Mouse (Mus musculus) hindbrain, embryonic 11.5 days (tissue): ENCODE measurements around the gene Fam214a. TPM values are rescaled to one million over a fixed set of nuclear protein-coding genes. Genes with fewer than 3 reads are reported as not detected.
"Not testable (repeated sequence)": the region's sequence is repeated elsewhere in the genome, so short reads cannot be mapped to it uniquely, and the experiment has no call there.

Experiments used
- ATAC-seq: fragments of 200-750 bp; cut with Nextera tagmentation; 2 replicates; pipeline ENCODE4 v1.8.0; 2017; ENCODE audit warnings: mild to moderate bottlenecking, moderate TSS enrichment, moderate library complexity; ENCODE audit not compliant: low FRiP score
- DNase-seq: peaks from one replicate; pipeline ENCODE4 v3.0.0-alpha.2; 2015; ENCODE audit warnings: low spot score
- H3K27ac ChIP-seq: fragments of 300-500 bp; sonication (generic); 2 replicates; pipeline ENCODE4 v1.5.1; 2014; ENCODE audit warnings: mild to moderate bottlenecking, low read depth, low read length
- H3K27me3 ChIP-seq: fragments of 300-500 bp; sonication (generic); 2 replicates; pipeline ENCODE4 v1.6.1; 2014; ENCODE audit warnings: mild to moderate bottlenecking, low read length, moderate library complexity, mixed read lengths; ENCODE audit not compliant: control insufficient read depth, insufficient read depth
- H3K36me3 ChIP-seq: fragments of 300-500 bp; sonication (generic); 2 replicates; pipeline ENCODE4 v1.6.1; 2014; ENCODE audit warnings: mild to moderate bottlenecking, low read length, moderate library complexity, mixed read lengths; ENCODE audit not compliant: control insufficient read depth, insufficient read depth
- H3K4me1 ChIP-seq: fragments of 300-500 bp; sonication (generic); replicated peaks from 2 replicates; pipeline ENCODE4 v1.6.1; 2014; ENCODE audit warnings: low read length, mixed read lengths; ENCODE audit not compliant: control insufficient read depth, insufficient read depth
- H3K4me2 ChIP-seq: fragments of 300-500 bp; sonication (generic); replicated peaks from 2 replicates; pipeline ENCODE4 v1.6.1; 2014; ENCODE audit warnings: mild to moderate bottlenecking, low read depth, low read length
- H3K4me3 ChIP-seq: fragments of 300-500 bp; sonication (generic); 2 replicates; pipeline ENCODE4 v1.5.1; 2014; ENCODE audit warnings: low read depth, low read length
- H3K9ac ChIP-seq: fragments of 300-500 bp; sonication (generic); 2 replicates; pipeline ENCODE4 v1.6.1; 2014; ENCODE audit warnings: low read depth, low read length
- H3K9me3 ChIP-seq: fragments of 300-500 bp; sonication (generic); 2 replicates; pipeline ENCODE4 v1.6.1; 2016; ENCODE audit warnings: low read length; ENCODE audit not compliant: control insufficient read depth
- WGBS: fragments of 180-500 bp; shearing (Covaris S2); extraction: QIAGEN DNeasy Blood & Tissue Kit; methylation state at CpG from one replicate; pipeline ENCODE4 v1.1.7; 2014; 5-methylcytosine and 5-hydroxymethylcytosine counted together
- polyA plus RNA-seq: library from polyadenylated mRNA; unstranded; fragments of >200 nt; fragmentation: Nextera tagmentation; extraction: Ambion mirVana; gene quantifications from 2 replicates; pipeline ENCODE4 v1.2.1, GENCODE M21; 2014

Fam214a gene
- polyA plus RNA-seq, 1 experiment from 2014 or later, result 17.9 TPM

- H3K36me3 ChIP-seq, result no peaks in the 10 kb centered on the region
- H3K9me3 ChIP-seq, result no peaks in the 10 kb centered on the region
- H3K4me3 ChIP-seq, result no peak overlapping the region
- 70% methylated on average over 1 of the region's 1 CpGs for WGBS
- peaks cover 5% of the 10 kb centered on the region for H3K4me1 ChIP-seq
- ATAC-seq, result no peak
- no peak overlapping the region for H3K9ac ChIP-seq
- no peak overlapping the region for H3K4me2 ChIP-seq
- no peaks in the 10 kb centered on the region for H3K27me3 ChIP-seq
- DNase-seq, result no peak
- H3K27ac ChIP-seq, result no peak overlapping the region
These were observed 27.2 kb downstream of the Fam214a start for GRCm38 (mm10) chr9:74979866-74980265.

- H3K4me2 ChIP-seq, result no peak overlapping the region
- no peaks in the 10 kb centered on the region for H3K36me3 ChIP-seq
- 75% methylated on average over 3 of the region's 3 CpGs for WGBS
- H3K9ac ChIP-seq, result no peak overlapping the region
- DNase-seq (no peak), ATAC-seq (no peak)
- H3K9me3 ChIP-seq, result no peaks in the 10 kb centered on the region
- H3K4me1 ChIP-seq, result no peaks in the 10 kb centered on the region
- H3K4me3 ChIP-seq, result no peak overlapping the region
- H3K27ac ChIP-seq, result no peak overlapping the region
- H3K27me3 ChIP-seq, result no peaks in the 10 kb centered on the region
These were observed 29.0 kb downstream of the Fam214a start for GRCm38 (mm10) chr9:74981663-74982111.

GRCm38 (mm10) chr9:74982193-74982592 lies 29.5 kb downstream of the Fam214a start:
- Histone ChIP-seq H3K9me3 (no peaks in the 10 kb centered on the region), H3K4me3 (no peak overlapping the region), H3K4me1 (no peaks in the 10 kb centered on the region), H3K36me3 (no peaks in the 10 kb centered on the region), H3K9ac (no peak overlapping the region), H3K27me3 (no peaks in the 10 kb centered on the region), H3K27ac (no peak overlapping the region), H3K4me2 (no peak overlapping the region)
- 79% methylated on average over 8 of the region's 8 CpGs for WGBS
- DNase-seq, result no peak
- ATAC-seq, result no peak

- not testable (repeated sequence) for DNase-seq, H3K9me3 ChIP-seq, H3K4me3 ChIP-seq, H3K4me2 ChIP-seq, H3K36me3 ChIP-seq, H3K27me3 ChIP-seq, H3K9ac ChIP-seq, ATAC-seq, H3K27ac ChIP-seq, H3K4me1 ChIP-seq
- 81% methylated on average over 1 of the region's 1 CpGs for WGBS
These were observed 30.0 kb downstream of the Fam214a start for GRCm38 (mm10) chr9:74982722-74983121.

- no peak overlapping the region for H3K9ac ChIP-seq
- no peak for ATAC-seq
- H3K27ac ChIP-seq, result no peak overlapping the region
- no peaks in the 10 kb centered on the region for H3K36me3 ChIP-seq
- H3K4me1 ChIP-seq, result no peaks in the 10 kb centered on the region
- no peaks in the 10 kb centered on the region for H3K27me3 ChIP-seq
- no peak overlapping the region for H3K4me3 ChIP-seq
- 85% methylated on average over 14 of the region's 14 CpGs for WGBS
- H3K4me2 ChIP-seq, result no peak overlapping the region
- DNase-seq, result no peak
- H3K9me3 ChIP-seq, result no peaks in the 10 kb centered on the region
These were observed 32.6 kb downstream of the Fam214a start for GRCm38 (mm10) chr9:74985173-74985715.

- DNase-seq (no peak), ATAC-seq (no peak)
- Histone ChIP-seq H3K27ac (no peak overlapping the region), H3K4me2 (no peak overlapping the region), H3K4me1 (no peaks in the 10 kb centered on the region), H3K9me3 (no peaks in the 10 kb centered on the region), H3K9ac (no peak overlapping the region), H3K4me3 (no peak overlapping the region), H3K27me3 (no peaks in the 10 kb centered on the region), H3K36me3 (no peaks in the 10 kb centered on the region)
- WGBS, result 71% methylated on average over 2 of the region's 2 CpGs
These were observed 33.1 kb downstream of the Fam214a start for GRCm38 (mm10) chr9:74985770-74986169.

GRCm38 (mm10) chr9:74988893-74989460 lies 36.3 kb downstream of the Fam214a start:
- H3K4me3 ChIP-seq, result no peak overlapping the region
- DNase-seq (no peak), ATAC-seq (no peak)
- no peak overlapping the region for H3K9ac ChIP-seq
- 83% methylated on average over 7 of the region's 7 CpGs for whole genome bisulfite sequencing
- H3K9me3 ChIP-seq, result no peaks in the 10 kb centered on the region
- H3K27ac ChIP-seq, result no peak overlapping the region
- no peaks in the 10 kb centered on the region for H3K4me1 ChIP-seq
- H3K4me2 ChIP-seq, result no peak overlapping the region
- H3K36me3 ChIP-seq, result no peaks in the 10 kb centered on the region
- no peaks in the 10 kb centered on the region for H3K27me3 ChIP-seq

GRCm38 (mm10) chr9:74989990-74990389 lies 37.3 kb downstream of the Fam214a start:
- Histone ChIP-seq H3K9ac (no peak overlapping the region), H3K27ac (no peak overlapping the region), H3K9me3 (no peaks in the 10 kb centered on the region), H3K27me3 (no peaks in the 10 kb centered on the region), H3K4me3 (no peak overlapping the region), H3K4me2 (no peak overlapping the region), H3K4me1 (no peaks in the 10 kb centered on the region), H3K36me3 (no peaks in the 10 kb centered on the region)
- DNase-seq, result no peak
- ATAC-seq, result no peak
- 89% methylated on average over 2 of the region's 2 CpGs for WGBS

GRCm38 (mm10) chr9:74994611-74995257 lies 42.0 kb downstream of the Fam214a start:
- Histone ChIP-seq H3K9ac (no peak overlapping the region), H3K9me3 (no peaks in the 10 kb centered on the region), H3K27ac (no peak overlapping the region), H3K4me1 (no peaks in the 10 kb centered on the region), H3K4me2 (no peak overlapping the region), H3K27me3 (no peaks in the 10 kb centered on the region), H3K4me3 (no peak overlapping the region), H3K36me3 (no peaks in the 10 kb centered on the region)
- ATAC-seq (no peak), DNase-seq (no peak)
- WGBS, result 92% methylated on average over 10 of the region's 10 CpGs
